Mouse (Mus musculus) liver, adult 2 months (tissue): ENCODE measurements at regions not wholly inside any gene's neighbourhood (a gene's known extent, or its start where the extent isn't known, plus 50 kb on each side); places are given as distances from the start of the nearest gene placed in this dataset.

Source experiments
- CTCF ChIP-seq: fragments of 200-500 bp; IDR thresholded peaks from 2 replicates; pipeline ENCODE4 v1.5.1; 2011; ENCODE audit warnings: low read depth, low read length, control low read depth
- POLR2A ChIP-seq: fragments of 200-500 bp; IDR thresholded peaks from 2 replicates; pipeline ENCODE4 v1.6.1; 2011; ENCODE audit warnings: low read length, control low read depth; ENCODE audit not compliant: insufficient read depth; ENCODE audit errors: extremely low read depth

DNA sequence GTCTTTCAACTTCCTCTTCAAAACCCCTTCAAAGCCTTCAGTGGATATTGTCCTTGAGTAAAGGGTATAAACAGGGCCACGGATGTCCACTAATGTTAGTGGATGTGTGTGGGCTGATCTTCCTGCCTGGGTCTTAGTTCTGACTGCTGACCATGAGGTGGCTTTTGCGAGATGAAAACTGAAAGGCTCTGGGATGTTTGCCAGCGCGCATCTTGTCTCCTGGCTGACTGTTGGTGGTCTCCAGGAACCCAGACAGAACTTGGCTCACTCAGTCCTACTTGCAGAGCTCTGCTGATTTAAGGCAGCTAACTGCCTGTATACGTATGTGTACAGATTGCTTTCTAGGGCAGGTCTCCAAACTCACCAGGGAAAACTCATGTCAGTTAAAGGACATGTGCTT, 125.5 kb upstream of the Prdm1 start:
- TF ChIP-seq POLR2A (no peak), CTCF (no peak)
